Mouse (Mus musculus) testis, adult 2 months (tissue): Measurements from ENCODE around the gene Exph5.

Source experiments
- CTCF ChIP-seq: fragments of 200-500 bp; IDR thresholded peaks from 2 replicates; pipeline ENCODE4 v1.5.1; 2012; ENCODE audit warnings: low read depth, mild to moderate bottlenecking, inconsistent platforms, low read length, moderate library complexity; ENCODE audit not compliant: control insufficient read depth, insufficient read depth, insufficient replicate concordance
- POLR2A ChIP-seq: fragments of 200-500 bp; IDR thresholded peaks from 2 replicates; pipeline ENCODE4 v1.6.1; 2012; ENCODE audit warnings: low read depth, mild to moderate bottlenecking, inconsistent platforms, low read length, moderate library complexity; ENCODE audit not compliant: control insufficient read depth

DNA sequence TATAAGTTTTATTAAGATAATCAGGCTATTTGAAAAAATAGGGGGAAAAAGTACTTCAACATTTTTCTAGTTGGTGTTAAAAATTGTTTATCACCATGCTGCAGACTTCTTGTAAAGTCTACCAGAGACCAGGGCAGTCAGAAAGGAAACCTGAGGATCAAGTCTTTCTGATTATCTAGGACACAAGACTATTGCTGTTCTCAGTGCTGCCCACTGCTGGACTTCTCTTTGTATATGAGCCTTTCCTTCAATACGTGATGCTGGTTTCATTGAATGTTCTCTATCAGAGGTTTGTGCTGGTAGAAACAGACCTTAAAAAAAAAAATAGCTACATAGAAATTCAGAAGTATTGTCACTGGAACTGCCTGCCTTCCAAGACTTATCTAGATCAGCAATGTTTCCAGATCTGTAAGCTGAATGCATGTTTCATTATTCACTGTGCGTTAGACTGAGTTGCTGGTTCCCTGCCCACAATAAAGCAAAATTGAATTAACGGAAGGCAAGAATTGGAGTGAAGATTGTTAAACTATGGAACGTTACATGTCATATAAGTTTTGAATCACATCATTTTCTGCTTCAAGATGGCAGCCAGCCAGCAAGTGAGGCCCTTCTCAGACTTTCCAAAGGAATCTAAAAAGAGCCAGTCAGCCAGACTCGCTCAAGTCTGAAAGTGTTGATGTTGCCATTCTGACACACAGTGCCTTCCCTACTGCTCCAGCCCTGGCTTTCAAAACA, 32.6 kb upstream of the Exph5 start:
- TF ChIP-seq CTCF (no peak), POLR2A (no peak)
